Mouse (Mus musculus): Measurements from ENCODE around the gene Pip4k2c. TPM values are rescaled to one million over a fixed set of nuclear protein-coding genes. Genes with fewer than 3 reads are reported as not detected.

Gene Pip4k2c
- total RNA-seq (2023), result 10 to 100 TPM; 24.4 to 25.8 TPM

DNA sequence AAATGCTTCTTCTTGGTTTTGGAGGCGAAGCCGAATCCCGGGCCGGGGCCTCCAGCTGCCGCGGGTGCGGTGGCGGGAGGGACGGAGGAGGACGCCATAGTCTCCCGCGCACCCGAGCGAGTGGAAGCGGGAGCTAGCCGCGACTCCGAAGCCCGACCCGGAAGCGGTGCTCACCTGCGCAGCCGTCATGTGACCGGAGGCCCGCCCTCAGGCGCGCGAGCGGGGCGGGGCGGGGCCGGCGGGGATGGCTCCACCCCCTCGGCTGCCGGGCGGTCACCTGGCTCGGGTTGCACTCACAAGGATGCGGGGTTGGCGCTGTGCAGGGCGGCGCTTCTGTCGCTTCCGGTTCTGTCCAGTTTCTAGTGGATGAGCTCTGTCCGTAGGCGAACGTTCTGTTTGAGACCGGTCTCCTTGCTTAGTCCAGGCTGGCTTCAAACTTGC lies at the start of gene Pip4k2c:
TSS of gene Pip4k2c (minus strand) at position 172 of the 441 bp plus-strand sequence.

DNA sequence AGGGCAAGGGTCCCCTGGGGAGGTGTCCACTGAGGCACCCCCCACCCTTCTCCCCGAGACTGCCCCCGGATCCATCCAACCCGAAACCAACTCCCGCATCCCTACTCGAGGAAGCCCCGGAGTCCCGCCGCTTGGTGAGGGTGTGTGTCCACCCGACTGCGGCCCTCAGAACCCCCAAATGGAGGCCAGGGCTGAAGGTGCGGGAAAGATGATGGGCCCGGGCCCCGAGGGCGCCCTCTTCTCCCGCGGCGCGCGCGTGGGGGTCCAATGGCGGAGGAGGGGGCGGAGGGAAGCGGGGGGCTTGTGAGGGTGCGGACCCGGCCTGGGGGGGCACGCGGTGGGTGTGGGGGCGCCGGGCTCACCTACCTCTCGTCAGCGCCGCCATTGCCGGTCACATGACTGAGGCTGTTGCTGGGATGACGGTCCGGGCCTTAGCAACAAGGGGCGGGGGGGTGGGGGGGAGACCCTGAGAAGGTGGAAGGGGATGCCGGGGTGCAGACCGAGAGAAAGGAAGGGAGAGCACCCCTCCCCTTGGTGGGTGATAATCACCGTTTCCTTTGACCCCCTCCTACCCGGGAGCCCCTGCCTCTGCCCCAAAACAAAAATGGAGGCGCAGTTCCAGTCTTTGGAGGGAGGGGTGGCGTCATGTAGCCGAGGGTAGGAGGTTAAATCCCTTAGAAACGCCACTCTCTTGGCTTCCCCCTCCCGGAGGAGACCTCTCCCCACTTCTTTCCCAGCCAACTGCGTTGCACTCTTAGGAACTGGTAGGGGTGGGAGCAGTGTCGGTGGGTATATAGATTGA lies 15.9 kb downstream of the Pip4k2c start, which contains the start of gene Dtx3:
TSS of gene Dtx3 (minus strand) at position 401 of the 802 bp plus-strand sequence.

DNA sequence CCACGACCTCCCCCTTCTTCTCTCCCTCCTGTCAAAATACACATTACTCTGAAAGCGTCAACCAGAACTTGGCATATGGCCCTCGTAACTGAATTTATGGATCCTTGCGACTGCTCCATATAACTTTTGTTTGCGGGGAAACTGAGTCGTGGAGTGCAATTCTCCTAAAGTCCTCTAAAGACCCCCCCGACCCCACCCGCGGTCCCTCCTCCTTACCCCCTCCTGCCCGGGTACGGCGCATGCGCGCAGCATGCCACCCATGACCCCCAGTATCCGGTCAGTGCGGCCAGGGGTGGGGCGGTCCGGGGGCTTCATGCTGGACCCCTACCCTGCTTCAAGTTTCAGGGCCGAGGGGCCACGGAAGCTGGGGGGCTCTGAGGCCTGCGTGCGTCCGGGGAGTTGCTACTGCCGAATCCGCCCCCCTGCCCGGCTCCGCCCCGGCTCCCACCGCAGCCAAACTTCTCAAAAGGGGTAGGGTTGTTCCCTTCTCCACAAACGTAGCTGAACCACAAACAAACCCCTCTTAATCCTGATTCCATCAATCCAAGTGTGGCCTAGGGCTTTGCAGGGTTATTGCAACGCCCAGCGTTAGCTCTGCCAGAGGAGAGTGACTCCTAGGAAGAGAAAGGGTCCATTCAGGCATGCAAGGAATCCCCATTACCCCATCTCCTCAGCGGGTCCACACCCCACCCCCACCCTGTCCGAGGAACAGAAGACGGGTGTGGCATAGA lies 21.6 kb downstream of the Pip4k2c start, which contains the start of gene Arhgef25:
TSS of gene Arhgef25 (minus strand) at position 433 of the 731 bp plus-strand sequence.

DNA sequence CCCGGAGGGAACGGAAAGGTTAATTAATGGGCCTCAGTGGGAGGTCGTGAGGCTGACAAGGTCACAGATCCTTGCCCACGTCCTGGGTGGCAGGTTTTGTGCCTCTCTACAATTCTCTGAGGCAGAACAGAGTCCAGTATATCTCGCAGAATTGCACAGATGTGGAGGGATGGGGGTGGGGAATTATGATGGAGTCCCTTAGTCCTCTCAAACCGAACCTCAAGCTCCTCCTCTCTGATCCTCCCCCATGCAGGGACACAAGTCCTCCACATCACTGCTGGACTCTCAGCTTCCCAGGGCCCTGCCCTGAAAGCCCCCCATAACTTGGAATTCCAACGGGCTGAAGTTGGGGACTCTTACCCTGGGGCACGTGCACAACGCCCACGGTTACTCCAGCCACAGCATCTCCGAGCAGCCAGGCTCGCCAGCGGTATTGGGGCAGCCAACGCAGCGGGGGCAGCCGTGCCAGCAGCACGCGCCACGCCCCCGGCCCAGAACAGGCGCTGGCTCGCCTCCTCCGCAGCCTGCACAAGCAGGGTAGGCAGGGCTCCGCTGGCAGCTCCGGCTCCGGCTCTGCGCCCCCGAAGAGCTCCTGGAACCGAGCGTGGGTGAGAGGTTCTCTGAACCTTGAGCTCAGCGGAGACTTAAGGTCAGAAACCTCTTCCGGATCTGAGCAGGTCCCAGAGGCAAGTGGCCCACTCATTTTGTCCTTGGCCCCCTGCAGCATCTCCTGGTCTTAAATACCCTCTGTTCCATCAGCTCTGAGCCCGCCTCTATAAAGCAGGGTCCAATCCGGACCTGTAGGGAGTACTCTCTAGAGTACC lies 31.3 kb downstream of the Pip4k2c start, which contains the start of gene Slc26a10:
TSS of gene Slc26a10 (minus strand) at position 775 of the 824 bp plus-strand sequence.

DNA sequence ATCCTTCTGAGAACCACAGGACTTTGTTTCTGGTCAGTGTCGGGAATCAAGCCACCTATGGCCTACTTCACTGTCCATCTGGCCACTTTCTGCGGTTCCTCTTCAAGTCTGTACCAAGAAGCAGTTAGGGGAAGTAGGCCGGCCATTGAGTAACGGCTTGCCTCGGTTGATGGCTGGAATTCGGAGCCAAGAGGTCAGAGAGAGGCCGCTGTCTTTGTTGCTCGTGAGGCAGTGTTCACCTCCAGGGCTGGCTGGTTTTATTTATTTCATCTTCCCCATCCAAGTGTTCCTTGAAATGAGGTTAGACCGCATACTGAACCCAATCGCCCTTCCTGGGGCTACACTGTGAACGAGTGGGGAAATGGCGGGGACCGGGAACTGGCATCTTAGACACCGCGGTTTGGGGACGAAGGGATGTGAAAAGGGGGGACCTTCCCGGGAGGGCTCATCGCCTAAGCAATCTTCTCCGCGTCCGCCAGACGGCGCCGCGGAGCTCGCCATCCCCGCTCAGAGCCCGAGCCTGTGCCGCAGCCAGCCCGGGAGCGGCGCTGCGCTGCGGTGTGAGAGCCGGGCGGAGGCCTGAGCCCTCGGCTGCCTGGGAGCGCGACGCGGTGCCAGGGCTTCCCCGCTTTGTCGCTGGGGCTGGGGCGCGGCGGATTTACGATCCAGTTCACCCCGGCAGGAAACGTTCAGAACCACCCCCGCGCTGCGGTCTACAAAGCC lies 46.6 kb downstream of the Pip4k2c start, which contains the start of gene B4galnt1:
TSS of gene B4galnt1 (plus strand) at position 595 of the 723 bp plus-strand sequence.

Other genes with a start within 250 kb of the Pip4k2c start
- 100 to 1,000 TPM in 1 of 2 experiments, 10 to 100 TPM in 1; 95.6 to 113 TPM for gene Ctdsp2, start 232.9 kb downstream of the Pip4k2c start, total RNA-seq (2023)
- gene Avil, start 210.9 kb downstream of the Pip4k2c start, total RNA-seq (2023), result under 1 TPM in 1 of 2 experiments, not detected in 1; 0.22 TPM
- gene Tsfm, start 180.7 kb downstream of the Pip4k2c start, total RNA-seq (2023), result 10 to 100 TPM; 11.1 to 11.3 TPM
- 1 to 10 TPM; 3.6 to 4.2 TPM for gene Mettl1, start 170.2 kb downstream of the Pip4k2c start, total RNA-seq (2023)
- gene Eef1akmt3, start 170.1 kb downstream of the Pip4k2c start, total RNA-seq (2023), result under 1 TPM in 1 of 2 experiments, not detected in 1; 0.20 TPM
- gene Cyp27b1, start 163.3 kb downstream of the Pip4k2c start, total RNA-seq (2023), result not detected
- gene March9, start 151.4 kb downstream of the Pip4k2c start, total RNA-seq (2023), result under 1 TPM in 1 of 2 experiments, not detected in 1; 0.11 TPM
- 100 to 1,000 TPM; 139 to 142 TPM for gene Cdk4, start 148.1 kb downstream of the Pip4k2c start, total RNA-seq (2023)
- 10 to 100 TPM; 26.9 to 27.6 TPM for gene Tspan31, start 141.3 kb downstream of the Pip4k2c start, total RNA-seq (2023)
- gene Agap2, start 136.3 kb downstream of the Pip4k2c start, total RNA-seq (2023), result 10 to 100 TPM; 45.3 to 49.2 TPM
- gene Os9, start 90.5 kb downstream of the Pip4k2c start, total RNA-seq (2023), result 100 to 1,000 TPM; 102 to 103 TPM
- 100 to 1,000 TPM in 1 of 2 experiments, 10 to 100 TPM in 1; 99.0 to 106 TPM for gene B4galnt1, start 46.4 kb downstream of the Pip4k2c start, total RNA-seq (2023)
- gene Slc26a10, start 30.9 kb downstream of the Pip4k2c start, total RNA-seq (2023), result not detected
- 1 to 10 TPM; 1.1 to 1.6 TPM for gene Arhgef25, start 21.5 kb downstream of the Pip4k2c start, total RNA-seq (2023)
- 10 to 100 TPM; 15.9 to 19.5 TPM for gene Dtx3, start 15.9 kb downstream of the Pip4k2c start, total RNA-seq (2023)
- gene Kif5a, start 51.8 kb upstream of the Pip4k2c start, total RNA-seq (2023), result under 1 TPM; 0.22 to 0.42 TPM
- gene Dctn2, start 54.8 kb upstream of the Pip4k2c start, total RNA-seq (2023), result 100 to 1,000 TPM in 1 of 2 experiments, 10 to 100 TPM in 1; 98.1 to 101 TPM
- 100 to 1,000 TPM; 134 to 135 TPM for gene Mbd6, start 77.4 kb upstream of the Pip4k2c start, total RNA-seq (2023)
- 10 to 100 TPM; 41.3 to 47.4 TPM for gene Mars, start 100.2 kb upstream of the Pip4k2c start, total RNA-seq (2023)
- gene Arhgap9, start 110.4 kb upstream of the Pip4k2c start, total RNA-seq (2023), result 100 to 1,000 TPM; 240 to 263 TPM
- not detected for gene Gli1, start 130.4 kb upstream of the Pip4k2c start, total RNA-seq (2023)
- not detected for gene Inhbe, start 142.8 kb upstream of the Pip4k2c start, total RNA-seq (2023)
- gene Inhbc, start 158.8 kb upstream of the Pip4k2c start, total RNA-seq (2023), result not detected
- 10 to 100 TPM; 91.2 to 93.7 TPM for gene R3hdm2, start 168.7 kb upstream of the Pip4k2c start, total RNA-seq (2023)